Mouse (Mus musculus) stomach, embryonic 16.5 days (tissue): Measurements from ENCODE around the gene Chchd6. TPM values are rescaled to one million over a fixed set of nuclear protein-coding genes. Genes with fewer than 3 reads are reported as not detected.

Experiments used
- ATAC-seq: fragments of 200-750 bp; cut with Nextera tagmentation; 2 replicates; pipeline ENCODE4 v1.8.0; 2017; ENCODE audit warnings: moderate number of reproducible peaks, moderate TSS enrichment; ENCODE audit not compliant: insufficient read depth, low FRiP score
- H3K27ac ChIP-seq: fragments of 300-500 bp; sonication (generic); 2 replicates; pipeline ENCODE4 v1.5.1; 2014; ENCODE audit warnings: low read length
- H3K27me3 ChIP-seq: fragments of 300-500 bp; sonication (generic); 2 replicates; pipeline ENCODE4 v1.6.1; 2014; ENCODE audit warnings: low read length, control low read depth, mixed read lengths; ENCODE audit not compliant: control insufficient read depth, insufficient read depth
- H3K36me3 ChIP-seq: fragments of 300-500 bp; sonication (generic); 2 replicates; pipeline ENCODE4 v1.6.1; 2014; ENCODE audit warnings: low read length; ENCODE audit not compliant: control insufficient read depth, insufficient read depth
- H3K4me1 ChIP-seq: fragments of 300-500 bp; sonication (generic); 2 replicates; pipeline ENCODE4 v1.6.1; 2014; ENCODE audit warnings: low read length, control low read depth, mixed read lengths; ENCODE audit not compliant: control insufficient read depth, insufficient read depth
- H3K4me2 ChIP-seq: fragments of 300-500 bp; sonication (generic); 2 replicates; pipeline ENCODE4 v1.6.1; 2014; ENCODE audit warnings: low read depth, low read length, mixed read lengths
- H3K4me3 ChIP-seq: fragments of 300-500 bp; sonication (generic); replicated peaks from 2 replicates; pipeline ENCODE4 v1.5.1; 2014; ENCODE audit warnings: mild to moderate bottlenecking, low read length
- H3K9ac ChIP-seq: fragments of 300-500 bp; sonication (generic); 2 replicates; pipeline ENCODE4 v1.6.1; 2014; ENCODE audit warnings: low read length
- H3K9me3 ChIP-seq: fragments of 300-500 bp; sonication (generic); replicated peaks from 2 replicates; pipeline ENCODE4 v1.6.1; 2016; ENCODE audit warnings: low read length, control low read depth; ENCODE audit not compliant: control insufficient read depth
- WGBS: fragments of 180-500 bp; shearing (Covaris S2); extraction: QIAGEN DNeasy Blood & Tissue Kit; methylation state at CpG from one replicate; pipeline ENCODE4 v1.1.7; 2014; 5-methylcytosine and 5-hydroxymethylcytosine counted together
- polyA plus RNA-seq: library from polyadenylated mRNA; unstranded; fragments of >200 nt; fragmentation: Nextera tagmentation; extraction: Ambion mirVana; gene quantifications from 2 replicates; pipeline ENCODE4 v1.2.1, GENCODE M21; 2015

Chchd6 gene
- polyA plus RNA-seq, result 38.0 and 41.2 TPM in 2 replicates

- WGBS, result under 1% methylated on average over 56 of the region's 56 CpGs
- Histone ChIP-seq H3K4me3 (peak within 1 kb of the TSS; percentile 83), H3K9ac (peak within 1 kb of the TSS; percentile 86), H3K9me3 (no peaks in the 10 kb centered on the region), H3K36me3 (no peaks in the 10 kb centered on the region), H3K27me3 (no peaks in the 10 kb centered on the region), H3K4me1 (no peaks in the 10 kb centered on the region), H3K27ac (no peak within 1 kb of the TSS), H3K4me2 (peak within 1 kb of the TSS; percentile 81)
- ATAC-seq, result peak; percentile 100
Measured at GRCm38 (mm10) chr6:89595018-89595776, at the start of gene Chchd6. TSS of gene Chchd6 (minus strand) at chr6:89595652.

- H3K4me1 ChIP-seq, result 0 out of 2 replicates have a peak, but pooled peaks cover 7% of the 10 kb centered on the region
- peak overlapping the region; percentile 95 for H3K27ac ChIP-seq
- H3K9me3 ChIP-seq, result no peaks in the 10 kb centered on the region
- H3K27me3 ChIP-seq, result no peaks in the 10 kb centered on the region
- H3K36me3 ChIP-seq, result no peaks in the 10 kb centered on the region
- H3K4me2 ChIP-seq, result peak overlapping the region; percentile 90
- H3K4me3 ChIP-seq, result peak overlapping the region; percentile 75
- ATAC-seq, result peak; percentile 95
- WGBS, result under 1% methylated on average over 41 of the region's 41 CpGs
- H3K9ac ChIP-seq, result peak overlapping the region; percentile 78
Measured at GRCm38 (mm10) chr6:89644271-89645075, 49.0 kb upstream of the Chchd6 start.

GRCm38 (mm10) chr6:89643798-89644270 is 48.4 kb upstream of the Chchd6 start, which contains the start of gene Txnrd3:
TSS of gene Txnrd3 (plus strand) at chr6:89643988.
- Histone ChIP-seq H3K9ac (peak within 1 kb of the TSS; percentile 78), H3K4me1 (0 out of 2 replicates have a peak, but pooled peaks cover 7% of the 10 kb centered on the region), H3K4me2 (peak within 1 kb of the TSS; percentile 90), H3K4me3 (peak within 1 kb of the TSS; percentile 75), H3K36me3 (no peaks in the 10 kb centered on the region), H3K27me3 (no peaks in the 10 kb centered on the region), H3K27ac (peak within 1 kb of the TSS; percentile 95), H3K9me3 (no peaks in the 10 kb centered on the region)
- WGBS, result under 1% methylated on average over 50 of the region's 51 CpGs
- ATAC-seq, result peak; percentile 93

- H3K9ac ChIP-seq, result no peak overlapping the region
- H3K4me3 ChIP-seq, result no peak overlapping the region
- no peak overlapping the region for H3K27ac ChIP-seq
- no peak overlapping the region for H3K4me2 ChIP-seq
- no peak for ATAC-seq
- WGBS, result 22% methylated on average over 2 of the region's 2 CpGs
- H3K36me3 ChIP-seq, result no peaks in the 10 kb centered on the region
- 0 out of 2 replicates have a peak, but pooled peaks cover 10% of the 10 kb centered on the region for H3K4me1 ChIP-seq
- H3K9me3 ChIP-seq, result no peaks in the 10 kb centered on the region
- H3K27me3 ChIP-seq, result no peaks in the 10 kb centered on the region
Measured at GRCm38 (mm10) chr6:89639025-89639424, 43.6 kb upstream of the Chchd6 start.

- ATAC-seq, result no peak
- WGBS, result 67% methylated on average over 4 of the region's 4 CpGs
- H3K4me3 ChIP-seq, result no peak overlapping the region
- no peak overlapping the region for H3K4me2 ChIP-seq
- H3K9me3 ChIP-seq, result no peaks in the 10 kb centered on the region
- no peaks in the 10 kb centered on the region for H3K27me3 ChIP-seq
- H3K27ac ChIP-seq, result no peak overlapping the region
- H3K4me1 ChIP-seq, result 0 out of 2 replicates have a peak, but pooled peaks cover 4% of the 10 kb centered on the region
- H3K9ac ChIP-seq, result no peak overlapping the region
- H3K36me3 ChIP-seq, result no peaks in the 10 kb centered on the region
Measured at GRCm38 (mm10) chr6:89637977-89638376, 42.5 kb upstream of the Chchd6 start.

GRCm38 (mm10) chr6:89634400-89634799 is 38.9 kb upstream of the Chchd6 start:
- H3K4me3 ChIP-seq, result no peak overlapping the region
- 0 out of 2 replicates have a peak, but pooled peaks cover 4% of the 10 kb centered on the region for H3K4me1 ChIP-seq
- H3K4me2 ChIP-seq, result no peak overlapping the region
- no peaks in the 10 kb centered on the region for H3K36me3 ChIP-seq
- no peaks in the 10 kb centered on the region for H3K27me3 ChIP-seq
- no peak overlapping the region for H3K27ac ChIP-seq
- 31% methylated on average over 8 of the region's 8 CpGs for WGBS
- ATAC-seq, result no peak
- no peaks in the 10 kb centered on the region for H3K9me3 ChIP-seq
- no peak overlapping the region for H3K9ac ChIP-seq

- Histone ChIP-seq H3K4me3 (no peak overlapping the region), H3K36me3 (no peaks in the 10 kb centered on the region), H3K4me2 (no peak overlapping the region), H3K9me3 (no peaks in the 10 kb centered on the region), H3K27me3 (no peaks in the 10 kb centered on the region), H3K9ac (no peak overlapping the region), H3K27ac (no peak overlapping the region), H3K4me1 (0 out of 2 replicates have a peak, but pooled peaks cover 4% of the 10 kb centered on the region)
- WGBS, result 75% methylated on average over 7 of the region's 7 CpGs
- ATAC-seq, result no peak
Measured at GRCm38 (mm10) chr6:89633115-89633514, 37.7 kb upstream of the Chchd6 start.

- whole genome bisulfite sequencing, result 11% methylated on average over 10 of the region's 10 CpGs
- H3K4me3 ChIP-seq, result no peak overlapping the region
- no peaks in the 10 kb centered on the region for H3K27me3 ChIP-seq
- peak; percentile 74 for ATAC-seq
- H3K4me2 ChIP-seq, result peak overlapping the region; percentile 26; the same call in 1 of the 2 replicates
- no peak overlapping the region for H3K9ac ChIP-seq
- no peaks in the 10 kb centered on the region for H3K9me3 ChIP-seq
- H3K27ac ChIP-seq, result no peak overlapping the region
- no peaks in the 10 kb centered on the region for H3K36me3 ChIP-seq
- 0 out of 2 replicates have a peak, but pooled peaks cover 4% of the 10 kb centered on the region for H3K4me1 ChIP-seq
Measured at GRCm38 (mm10) chr6:89631809-89632562, 36.5 kb upstream of the Chchd6 start.
